Mouse (Mus musculus): Measurements from ENCODE around the gene Ano4.

Ano4 gene

DNA sequence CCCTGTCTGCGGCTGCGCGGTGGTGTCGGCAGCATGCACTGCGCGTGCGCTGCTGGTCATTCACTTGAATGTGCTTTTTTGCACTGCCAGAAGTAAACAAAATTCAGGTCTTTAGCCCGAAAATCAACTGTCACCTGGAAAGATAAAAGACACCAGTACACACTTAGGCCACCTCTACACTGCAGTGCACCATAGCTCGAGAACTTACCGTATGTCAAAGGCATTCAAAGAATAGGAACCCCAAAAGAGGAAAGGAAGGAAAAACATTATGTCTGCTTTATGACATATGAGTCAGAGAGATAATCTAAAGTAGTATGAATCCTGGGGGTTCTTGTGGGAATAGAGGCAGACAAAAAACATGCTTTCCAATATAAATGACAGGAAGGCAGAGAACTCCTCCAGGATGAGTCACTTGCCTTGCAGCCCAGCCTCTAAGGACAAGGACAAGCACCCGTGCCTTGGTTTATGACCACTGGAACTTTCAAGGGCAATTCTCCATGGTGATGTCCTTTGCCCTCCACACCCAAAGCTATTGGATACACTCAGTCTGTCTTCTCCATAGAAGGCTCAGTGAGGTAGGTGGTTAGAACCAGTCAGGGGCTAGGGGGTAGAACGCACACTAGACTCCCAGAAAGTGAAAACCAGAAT lies 394.8 kb downstream of the Ano4 start:
- DNase-seq (ENCODE audit: low spot score), result no peak

All from urinary bladder, postnatal 25 days (tissue).